Mouse (Mus musculus) kidney, adult 2 months (tissue): ENCODE results near the gene Btg2.

Experiments used
- CTCF ChIP-seq: fragments of 200-500 bp; conservative IDR thresholded peaks from 2 replicates; pipeline ENCODE4 v1.5.1; 2011; ENCODE audit warnings: low read depth, mild to moderate bottlenecking, control low read depth, low read length, moderate library complexity, mixed read lengths; ENCODE audit not compliant: insufficient read depth, insufficient read length
- POLR2A ChIP-seq: fragments of 200-500 bp; IDR thresholded peaks from one replicate; pipeline ENCODE4 v1.6.1; 2011; ENCODE audit warnings: low read depth, low read length, control low read depth

DNA sequence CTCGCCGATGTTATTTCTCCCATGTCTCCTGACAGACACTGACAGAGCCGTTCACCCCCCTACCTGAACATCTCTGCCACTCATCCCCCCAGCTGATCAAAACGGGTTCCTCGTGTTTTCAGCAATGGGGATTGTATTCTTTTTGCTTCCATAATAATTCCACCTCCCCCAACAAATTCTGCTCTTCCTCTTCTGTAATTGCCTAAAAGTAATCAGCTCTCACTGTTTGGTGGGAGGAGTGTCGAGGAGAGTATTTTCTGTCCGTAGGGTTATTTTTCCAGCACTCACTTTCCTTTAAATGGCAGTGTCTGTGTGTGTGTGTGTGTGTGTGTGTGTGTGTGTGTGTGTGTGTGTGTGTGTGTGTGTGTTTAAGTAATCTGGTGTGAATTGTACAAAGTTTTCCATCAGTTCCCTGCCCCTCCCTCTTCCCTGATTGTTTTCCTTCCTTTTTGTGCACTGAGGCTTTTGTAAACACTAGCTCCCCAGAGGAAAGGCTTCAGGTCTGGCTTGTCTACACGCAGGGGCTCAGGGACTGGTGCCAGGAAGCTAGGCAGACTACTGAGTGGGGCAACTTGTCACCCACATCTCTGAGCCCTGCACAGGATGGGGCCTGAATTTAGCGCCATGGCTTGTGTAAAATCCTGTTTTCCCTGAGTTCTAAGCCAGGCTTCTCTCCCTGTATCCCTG, 700 bp upstream of the Btg2 start:
- TF ChIP-seq POLR2A (no peak), CTCF (no peak)
